Mouse (Mus musculus): ENCODE results near the gene Pgm2l1. TPM values are rescaled to one million over a fixed set of nuclear protein-coding genes. Genes with fewer than 3 reads are reported as not detected.

Pgm2l1 gene
- polyA plus RNA-seq, 1 experiment: 0.81 TPM

DNA sequence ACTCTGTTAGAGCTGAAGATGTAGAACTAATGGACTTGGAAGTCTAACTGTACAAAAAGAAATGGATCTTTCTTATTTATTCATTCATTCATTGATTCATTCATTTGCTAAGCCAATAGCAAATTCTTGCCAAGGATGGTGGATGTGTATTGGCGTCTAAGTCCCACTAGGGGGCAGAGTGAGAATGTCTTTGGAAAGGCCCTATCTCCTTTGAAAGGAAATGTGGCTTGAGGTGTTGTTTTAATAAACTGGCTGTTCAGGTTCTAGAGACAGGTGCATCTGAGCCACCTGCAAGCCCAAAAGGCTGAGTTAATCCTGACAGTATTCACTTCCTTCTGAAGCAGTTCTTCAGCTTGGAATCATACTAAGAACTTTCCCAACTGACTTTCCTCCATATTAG is 52.6 kb downstream of the Pgm2l1 start:
- no peak overlapping the region for H3K4me3 ChIP-seq (replicated peaks)
- no peaks in the 10 kb centered on the region for H3K9me3 ChIP-seq (ENCODE audit: control insufficient read depth, low read length)
- H3K4me1 ChIP-seq (ENCODE audit: control insufficient read depth): no peaks in the 10 kb centered on the region
- peaks cover 35% of the 10 kb centered on the region for H3K27me3 ChIP-seq (ENCODE audit: control insufficient read depth)
- H3K36me3 ChIP-seq (ENCODE audit: control insufficient read depth): no peaks in the 10 kb centered on the region
- TF ChIP-seq TAL1 (IDR thresholded peaks at IDR 0.05; ENCODE audit: low read length) (no peak), GATA1 (IDR thresholded peaks at IDR 0.05; ENCODE audit: low read length) (no peak)

DNA sequence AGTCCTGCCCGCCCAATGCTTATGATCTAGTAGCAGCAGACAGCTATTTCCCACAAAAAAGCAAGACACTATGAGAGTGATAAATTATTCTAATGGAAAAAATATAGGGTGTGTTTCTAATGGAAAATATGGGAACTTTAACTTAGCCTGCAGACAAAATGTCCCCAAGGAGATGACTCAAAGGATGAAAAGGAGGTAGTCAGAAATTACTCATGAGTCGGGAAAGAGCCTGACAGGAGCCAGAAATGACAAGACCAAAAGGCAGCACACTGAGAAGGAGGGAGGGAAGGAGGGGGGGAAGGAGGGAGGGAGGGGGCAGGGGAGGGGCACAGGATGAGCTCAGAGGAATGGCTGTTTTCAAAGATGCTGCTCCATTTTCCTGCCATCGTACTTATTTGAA is 54.4 kb downstream of the Pgm2l1 start:
- H3K27me3 ChIP-seq (ENCODE audit: control insufficient read depth): peaks cover 53% of the 10 kb centered on the region
- no peak overlapping the region for H3K4me3 ChIP-seq (replicated peaks)
- TF ChIP-seq TAL1 (IDR thresholded peaks at IDR 0.05; ENCODE audit: low read length) (no peak), GATA1 (IDR thresholded peaks at IDR 0.05; ENCODE audit: low read length) (no peak)
- H3K9me3 ChIP-seq (ENCODE audit: control insufficient read depth, low read length): no peaks in the 10 kb centered on the region; the same call in 1 of the 2 replicates
- no peaks in the 10 kb centered on the region for H3K36me3 ChIP-seq (ENCODE audit: control insufficient read depth)
- H3K4me1 ChIP-seq (ENCODE audit: control insufficient read depth): 0 out of 2 replicates have a peak, but pooled peaks cover 2% of the 10 kb centered on the region

DNA sequence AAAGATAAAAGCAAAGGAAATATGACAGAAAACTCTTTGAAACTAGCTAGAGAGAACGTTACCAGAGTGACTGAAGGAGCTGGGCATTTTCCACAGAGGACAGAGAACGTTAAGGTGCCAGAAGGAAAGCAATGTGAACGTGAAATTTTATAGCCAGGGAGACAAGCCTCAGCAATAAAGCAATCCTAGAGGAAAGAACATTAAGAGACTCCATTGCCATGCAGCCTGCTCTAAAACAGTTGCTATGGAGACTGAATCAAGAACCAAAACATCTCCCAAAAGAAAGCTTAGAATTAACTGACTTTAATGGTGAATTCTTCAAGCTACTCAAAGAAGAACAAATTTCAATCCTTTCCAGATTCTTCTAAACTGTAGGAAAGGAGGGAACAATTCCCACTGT is 56.1 kb downstream of the Pgm2l1 start:
- Histone ChIP-seq H3K4me1 (ENCODE audit: control insufficient read depth) (0 out of 2 replicates have a peak, but pooled peaks cover 2% of the 10 kb centered on the region), H3K4me3 (replicated peaks) (no peak overlapping the region), H3K36me3 (ENCODE audit: control insufficient read depth) (no peaks in the 10 kb centered on the region), H3K27me3 (ENCODE audit: control insufficient read depth) (peaks cover 70% of the 10 kb centered on the region), H3K9me3 (ENCODE audit: control insufficient read depth, low read length) (no peaks in the 10 kb centered on the region; the same call in 1 of the 2 replicates)
- TF ChIP-seq GATA1 (IDR thresholded peaks at IDR 0.05; ENCODE audit: low read length): no peak

DNA sequence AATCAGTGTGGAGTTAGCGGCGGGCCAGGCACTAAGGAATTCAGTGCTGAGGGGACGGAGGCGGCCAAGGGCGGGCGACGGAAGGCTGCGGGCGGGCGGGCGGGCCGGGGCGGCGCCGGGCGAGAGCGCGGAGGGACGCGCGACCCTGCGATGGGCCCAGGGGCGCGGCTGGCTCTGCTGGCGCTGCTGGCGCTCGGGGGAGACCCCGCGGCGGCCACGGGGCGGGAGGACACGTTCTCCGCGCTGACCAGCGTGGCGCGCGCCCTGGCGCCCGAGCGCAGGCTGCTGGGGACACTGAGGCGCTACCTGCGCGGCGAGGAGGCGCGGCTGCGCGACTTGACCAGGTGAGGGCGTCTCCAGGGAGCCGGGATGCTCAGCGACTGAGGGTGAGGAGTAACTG is 58.2 kb downstream of the Pgm2l1 start, which contains the start of gene P4ha3:
P4ha3 (plus strand) TSS at position 138 of the 400 bp plus-strand sequence.
- H3K9me3 ChIP-seq (ENCODE audit: control insufficient read depth, low read length): peaks cover 2% of the 10 kb centered on the region
- TF ChIP-seq GATA1 (IDR thresholded peaks at IDR 0.05; ENCODE audit: low read length) (no peak), TAL1 (IDR thresholded peaks at IDR 0.05; ENCODE audit: low read length) (no peak)
- peaks cover 90% of the 10 kb centered on the region for H3K27me3 ChIP-seq (ENCODE audit: control insufficient read depth)
- H3K4me1 ChIP-seq (ENCODE audit: control insufficient read depth): 0 out of 2 replicates have a peak, but pooled peaks cover 2% of the 10 kb centered on the region
- H3K36me3 ChIP-seq (ENCODE audit: control insufficient read depth): no peaks in the 10 kb centered on the region
- H3K4me3 ChIP-seq (replicated peaks): peak within 1 kb of the TSS; percentile 43

DNA sequence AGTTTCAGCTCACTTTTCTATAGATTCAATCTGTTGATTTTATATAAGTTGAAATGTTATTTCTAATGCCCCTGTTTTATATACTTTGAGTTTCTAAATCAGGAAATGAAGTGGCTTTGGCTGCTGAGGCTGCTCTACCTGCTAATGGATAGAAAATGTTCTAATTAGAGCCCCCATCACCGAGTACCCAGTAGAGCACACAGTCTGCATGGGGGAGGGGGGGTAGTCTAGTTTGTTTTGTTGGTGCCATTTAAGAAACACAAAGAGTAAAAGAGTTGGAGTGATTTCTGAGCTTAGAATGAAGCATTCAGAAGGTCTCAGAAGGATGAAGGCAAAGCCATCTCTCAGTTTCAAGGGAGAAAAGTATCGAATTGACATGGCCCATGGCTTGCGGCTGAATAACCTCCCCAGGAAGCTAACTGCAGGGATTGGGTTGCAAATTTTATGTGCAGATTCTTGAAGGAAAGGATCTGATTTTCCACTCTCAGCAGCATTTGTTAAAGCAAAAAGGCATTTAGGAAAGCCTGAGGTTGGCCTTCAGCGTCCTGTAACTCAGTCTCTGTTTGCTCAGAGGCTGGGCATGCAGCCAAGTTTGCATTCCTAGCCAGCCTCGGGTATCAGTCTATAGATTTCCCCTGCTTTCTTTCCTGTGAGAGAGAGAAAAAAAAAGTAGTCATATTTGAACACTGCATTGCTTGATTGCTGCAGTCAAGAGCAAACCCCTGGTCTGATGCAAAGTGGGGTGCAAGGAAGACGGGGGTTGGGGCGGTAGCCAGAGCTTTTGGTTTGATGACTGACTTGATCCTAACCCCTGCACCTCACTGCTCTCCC is 60.8 kb downstream of the Pgm2l1 start:
- no peak for TF ChIP-seq GATA1 (IDR thresholded peaks at IDR 0.05; ENCODE audit: low read length)
- TF ChIP-seq TAL1 (IDR thresholded peaks at IDR 0.05; ENCODE audit: low read length): no peak
- Histone ChIP-seq H3K36me3 (ENCODE audit: control insufficient read depth) (no peaks in the 10 kb centered on the region), H3K4me1 (ENCODE audit: control insufficient read depth) (0 out of 2 replicates have a peak, but pooled peaks cover 2% of the 10 kb centered on the region), H3K4me3 (replicated peaks) (no peak overlapping the region), H3K9me3 (ENCODE audit: control insufficient read depth, low read length) (peaks cover 5% of the 10 kb centered on the region), H3K27me3 (ENCODE audit: control insufficient read depth) (peaks cover 79% of the 10 kb centered on the region)

DNA sequence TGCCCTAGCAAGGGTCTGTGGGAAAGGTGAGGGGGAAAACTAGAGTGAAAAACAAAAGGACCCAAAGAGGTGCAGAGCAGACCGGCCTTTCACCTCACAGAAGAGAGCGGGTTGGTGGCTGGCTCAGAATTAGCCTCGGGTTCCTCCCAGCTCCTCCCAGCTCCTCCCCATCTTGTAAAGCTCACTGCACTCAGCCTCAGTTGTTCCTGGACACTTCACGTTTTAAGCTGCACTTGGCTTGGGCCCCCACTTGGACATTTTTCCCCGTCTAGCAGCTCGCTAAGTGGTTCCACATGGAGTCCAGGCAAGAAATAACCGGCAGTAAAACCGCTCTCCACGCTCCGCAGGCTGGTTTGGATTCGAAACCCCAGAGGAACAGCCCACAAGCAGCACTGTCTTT is 61.4 kb downstream of the Pgm2l1 start:
- TF ChIP-seq GATA1 (IDR thresholded peaks at IDR 0.05; ENCODE audit: low read length) (no peak), TAL1 (IDR thresholded peaks at IDR 0.05; ENCODE audit: low read length) (no peak)
- peaks cover 74% of the 10 kb centered on the region for H3K27me3 ChIP-seq (ENCODE audit: control insufficient read depth)
- 0 out of 2 replicates have a peak, but pooled peaks cover 2% of the 10 kb centered on the region for H3K4me1 ChIP-seq (ENCODE audit: control insufficient read depth)
- H3K36me3 ChIP-seq (ENCODE audit: control insufficient read depth): no peaks in the 10 kb centered on the region
- H3K4me3 ChIP-seq (replicated peaks): no peak overlapping the region
- peaks cover 5% of the 10 kb centered on the region for H3K9me3 ChIP-seq (ENCODE audit: control insufficient read depth, low read length)

DNA sequence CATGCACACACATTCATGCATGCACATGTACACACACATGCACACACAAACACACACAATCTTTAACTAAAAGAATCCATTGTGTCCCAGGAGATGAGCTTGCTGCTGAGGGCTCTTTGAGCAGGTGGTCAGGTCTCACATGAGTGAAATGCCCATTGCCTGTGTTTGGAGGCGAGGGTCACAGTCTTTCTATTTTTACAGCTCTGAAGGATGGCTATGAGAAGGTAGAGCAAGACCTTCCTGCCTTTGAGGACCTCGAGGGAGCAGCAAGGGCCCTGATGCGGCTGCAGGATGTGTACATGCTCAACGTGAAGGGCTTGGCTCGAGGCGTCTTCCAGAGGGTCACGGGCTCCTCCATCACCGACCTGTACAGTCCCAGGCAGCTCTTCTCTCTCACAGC is 66.4 kb downstream of the Pgm2l1 start:
- no peaks in the 10 kb centered on the region for H3K36me3 ChIP-seq (ENCODE audit: control insufficient read depth)
- H3K27me3 ChIP-seq (ENCODE audit: control insufficient read depth): peaks cover 30% of the 10 kb centered on the region
- no peaks in the 10 kb centered on the region for H3K4me1 ChIP-seq (ENCODE audit: control insufficient read depth)
- peaks cover 5% of the 10 kb centered on the region for H3K9me3 ChIP-seq (ENCODE audit: control insufficient read depth, low read length)
- H3K4me3 ChIP-seq (replicated peaks): no peak overlapping the region
- no peak for TF ChIP-seq TAL1 (IDR thresholded peaks at IDR 0.05; ENCODE audit: low read length)
- TF ChIP-seq GATA1 (IDR thresholded peaks at IDR 0.05; ENCODE audit: low read length): no peak

DNA sequence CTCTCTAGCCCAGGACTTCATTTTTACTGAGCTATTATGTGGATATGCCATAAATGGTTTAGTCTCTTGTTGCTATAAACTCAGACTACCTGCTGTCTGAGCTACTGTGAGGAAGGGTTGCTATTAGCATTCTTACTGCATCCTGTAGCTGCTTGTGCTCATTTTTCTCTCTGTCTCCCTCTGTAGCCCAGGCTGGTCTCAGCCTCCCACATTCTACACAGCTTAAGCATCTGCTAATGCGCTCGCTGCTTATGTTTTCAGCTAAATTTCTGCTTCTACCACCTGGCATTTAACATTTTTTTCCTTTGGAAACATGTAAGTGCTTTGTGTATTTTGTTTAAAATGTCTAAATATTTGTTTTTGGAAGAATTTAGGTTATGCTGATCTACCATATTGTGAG is 68.6 kb downstream of the Pgm2l1 start:
- Histone ChIP-seq H3K4me1 (ENCODE audit: control insufficient read depth) (no peaks in the 10 kb centered on the region), H3K27me3 (ENCODE audit: control insufficient read depth) (peaks cover 10% of the 10 kb centered on the region), H3K36me3 (ENCODE audit: control insufficient read depth) (no peaks in the 10 kb centered on the region), H3K4me3 (replicated peaks) (no peak overlapping the region), H3K9me3 (ENCODE audit: control insufficient read depth, low read length) (peaks cover 2% of the 10 kb centered on the region; the same call in 1 of the 2 replicates)
- no peak for TF ChIP-seq GATA1 (IDR thresholded peaks at IDR 0.05; ENCODE audit: low read length)
- TF ChIP-seq TAL1 (IDR thresholded peaks at IDR 0.05; ENCODE audit: low read length): no peak

DNA sequence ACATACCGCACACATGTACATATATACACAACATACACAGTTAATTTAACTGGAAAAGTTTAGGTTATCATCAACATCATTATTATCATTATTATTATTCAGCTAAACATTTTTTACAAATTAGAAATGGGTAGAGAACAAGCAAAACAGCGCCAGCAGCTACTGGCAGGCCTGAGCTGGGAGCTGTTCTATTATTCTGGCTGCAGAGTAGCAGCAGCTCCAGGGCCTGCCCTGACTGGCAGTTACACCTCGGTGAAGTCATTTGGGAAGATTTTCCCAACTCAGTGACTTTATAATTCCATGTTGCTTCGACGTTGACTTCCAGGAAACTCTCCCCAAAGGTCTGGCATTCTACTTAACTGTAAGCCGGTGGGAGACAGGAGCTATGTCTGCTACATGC is 69.5 kb downstream of the Pgm2l1 start:
- Histone ChIP-seq H3K9me3 (ENCODE audit: control insufficient read depth, low read length) (no peaks in the 10 kb centered on the region), H3K27me3 (ENCODE audit: control insufficient read depth) (peaks cover 7% of the 10 kb centered on the region; the same call in 1 of the 2 replicates), H3K4me1 (ENCODE audit: control insufficient read depth) (no peaks in the 10 kb centered on the region), H3K36me3 (ENCODE audit: control insufficient read depth) (no peaks in the 10 kb centered on the region), H3K4me3 (replicated peaks) (no peak overlapping the region)
- TF ChIP-seq TAL1 (IDR thresholded peaks at IDR 0.05; ENCODE audit: low read length) (no peak), GATA1 (IDR thresholded peaks at IDR 0.05; ENCODE audit: low read length) (no peak)

All from erythroblast, embryonic 14.5 days (primary cell).